8 mouse cellular contexts compared by ENCODE assay signal in genomic region chr4:125835250-125835649, GRCm38 (mm10).
DNase-seq lines count a peak whose midpoint lies in the region; ATAC-seq and TF ChIP-seq lines count a peak whose summit lies in the region.

No protein-coding gene starts in this region.

- H3K4me2 ChIP-seq in hindbrain, embryonic 13.5 days: no peak overlapping the region
- H3K4me2 ChIP-seq in liver, embryonic 11.5 days: no peak overlapping the region

- peak overlapping the region; percentile 9; the same call in 1 of the 2 replicates for H3K4me3 ChIP-seq in hindbrain, embryonic 10.5 days
- H3K4me3 ChIP-seq in hindbrain, embryonic 13.5 days: no peak overlapping the region
- peak overlapping the region; percentile 52 for H3K4me3 ChIP-seq in ES-Bruce4 (ENCODE audit: low read depth, low read length)
- no peak overlapping the region for H3K4me3 ChIP-seq in liver, embryonic 11.5 days (ENCODE audit: low read depth, low read length)
- no peak overlapping the region for H3K4me3 ChIP-seq in cerebellum, adult 2 months (replicated peaks; ENCODE audit: insufficient read depth, low read depth, low read length)
- no peak overlapping the region for H3K4me3 ChIP-seq in layer of hippocampus, adult 2 months

- WGBS in hindbrain, embryonic 10.5 days: 0% methylated on average over 8 of the region's 8 CpGs
- 0% methylated on average over 8 of the region's 8 CpGs for whole genome bisulfite sequencing in hindbrain, embryonic 13.5 days
- WGBS in liver, embryonic 11.5 days: under 1% methylated on average over 8 of the region's 8 CpGs
- WGBS in cerebellum, adult 2 months: 18% methylated on average over 8 of the region's 8 CpGs

- TF ChIP-seq EP300 in ES-Bruce4 (IDR thresholded peaks at IDR 0.05; ENCODE audit: insufficient read depth, low read depth, low read length): no peak

- no peak for TF ChIP-seq POLR2A in ES-Bruce4 (IDR thresholded peaks at IDR 0.05; ENCODE audit: insufficient read depth, low read length)
- TF ChIP-seq POLR2A in cerebellum, adult 2 months (IDR thresholded peaks at IDR 0.05; ENCODE audit: borderline replicate concordance, insufficient read depth, low read length): no peak

- no peaks in the 10 kb centered on the region for H3K36me3 ChIP-seq in hindbrain, embryonic 10.5 days
- no peaks in the 10 kb centered on the region for H3K36me3 ChIP-seq in hindbrain, embryonic 13.5 days
- no peaks in the 10 kb centered on the region for H3K36me3 ChIP-seq in ES-Bruce4 (ENCODE audit: control insufficient read depth, insufficient read depth, low read length, poor library complexity, severe bottlenecking)
- no peaks in the 10 kb centered on the region for H3K36me3 ChIP-seq in liver, embryonic 11.5 days (ENCODE audit: control insufficient read depth, insufficient read depth, low read length)

- peaks cover 14% of the 10 kb centered on the region; the same call in 1 of the 2 replicates for H3K4me1 ChIP-seq in hindbrain, embryonic 10.5 days (replicated peaks)
- H3K4me1 ChIP-seq in hindbrain, embryonic 13.5 days (replicated peaks): peaks cover 7% of the 10 kb centered on the region
- H3K4me1 ChIP-seq in ES-Bruce4 (ENCODE audit: control insufficient read depth, insufficient read depth, low read length): no peaks in the 10 kb centered on the region
- no peaks in the 10 kb centered on the region for H3K4me1 ChIP-seq in liver, embryonic 11.5 days (replicated peaks; ENCODE audit: control insufficient read depth, insufficient read depth, low read length)
- no peaks in the 10 kb centered on the region for H3K4me1 ChIP-seq in cerebellum, adult 2 months (ENCODE audit: control insufficient read depth, insufficient read depth, low read length)

- TF ChIP-seq CTCF in ES-Bruce4 (IDR thresholded peaks at IDR 0.05; ENCODE audit: low read depth, low read length): no peak
- no peak for TF ChIP-seq CTCF in cerebellum, adult 2 months (IDR thresholded peaks at IDR 0.05; ENCODE audit: borderline replicate concordance, insufficient read depth, low read depth, low read length)
- no peak for TF ChIP-seq CTCF in layer of hippocampus, adult 2 months (conservative IDR thresholded peaks at IDR 0.05)

- ATAC-seq in hindbrain, embryonic 13.5 days (ENCODE audit: low FRiP score): no peak
- ATAC-seq in liver, embryonic 11.5 days (replicated peaks; ENCODE audit: low FRiP score): no peak
- no peak for ATAC-seq in megakaryocyte, adult 5-6 weeks (ENCODE audit: poor library complexity, severe bottlenecking)

- H3K27me3 ChIP-seq in hindbrain, embryonic 10.5 days (ENCODE audit: insufficient read depth, poor library complexity, severe bottlenecking): no peaks in the 10 kb centered on the region
- 0 out of 2 replicates have a peak, but pooled peaks cover 9% of the 10 kb centered on the region for H3K27me3 ChIP-seq in hindbrain, embryonic 13.5 days
- H3K27me3 ChIP-seq in ES-Bruce4 (ENCODE audit: control insufficient read depth, insufficient read depth, low read length, poor library complexity, severe bottlenecking): no peaks in the 10 kb centered on the region
- H3K27me3 ChIP-seq in liver, embryonic 11.5 days (replicated peaks; ENCODE audit: control insufficient read depth, insufficient read depth, low read length): no peaks in the 10 kb centered on the region
- H3K27me3 ChIP-seq in cerebellum, adult 2 months (ENCODE audit: control insufficient read depth, insufficient read depth, low read length): no peaks in the 10 kb centered on the region

- H3K9me3 ChIP-seq in hindbrain, embryonic 10.5 days: no peaks in the 10 kb centered on the region
- no peaks in the 10 kb centered on the region for H3K9me3 ChIP-seq in hindbrain, embryonic 13.5 days
- no peaks in the 10 kb centered on the region for H3K9me3 ChIP-seq in ES-Bruce4 (replicated peaks; ENCODE audit: control insufficient read depth, insufficient read depth, low read length, poor library complexity, severe bottlenecking)
- no peaks in the 10 kb centered on the region for H3K9me3 ChIP-seq in liver, embryonic 11.5 days (ENCODE audit: control insufficient read depth, low read length)

- peak; percentile 83 for DNase-seq in hindbrain, embryonic 10.5 days (ENCODE audit: low spot score)
- peak; percentile 92 for DNase-seq in embryo, embryonic 10.5 days (ENCODE audit: low spot score)
- peak; percentile 57 for DNase-seq in liver, embryonic 11.5 days (ENCODE audit: low spot score)
- DNase-seq in cerebellum, adult 2 months: no peak
- DNase-seq in layer of hippocampus, adult 2 months (ENCODE audit: low spot score in 2 of 2): no peak

- no peak overlapping the region for H3K9ac ChIP-seq in hindbrain, embryonic 13.5 days
- no peak overlapping the region for H3K9ac ChIP-seq in ES-Bruce4 (ENCODE audit: low read depth, poor library complexity, severe bottlenecking)
- H3K9ac ChIP-seq in liver, embryonic 11.5 days (ENCODE audit: low read depth, low read length): no peak overlapping the region

- H3K27ac ChIP-seq in hindbrain, embryonic 10.5 days: no peak overlapping the region
- no peak overlapping the region for H3K27ac ChIP-seq in hindbrain, embryonic 13.5 days
- H3K27ac ChIP-seq in ES-Bruce4 (ENCODE audit: insufficient read depth, low read length): no peak overlapping the region
- H3K27ac ChIP-seq in liver, embryonic 11.5 days (ENCODE audit: low read depth, low read length): no peak overlapping the region
- H3K27ac ChIP-seq in cerebellum, adult 2 months (ENCODE audit: insufficient read depth, low read length): no peak overlapping the region
- no peak overlapping the region for H3K27ac ChIP-seq in layer of hippocampus, adult 2 months

Comparison
In these comparisons a context has a peak if more than half of its experiments do, and no peak if none do; other contexts are left out.
1. H3K4me3 ChIP-seq: peak in hindbrain, embryonic 10.5 days (single experiment) and ES-Bruce4 (single experiment); none in hindbrain, embryonic 13.5 days (single experiment), liver, embryonic 11.5 days (single experiment), cerebellum, adult 2 months (single experiment) and layer of hippocampus, adult 2 months (single experiment).
2. DNase-seq: peak in hindbrain, embryonic 10.5 days (single experiment), embryo, embryonic 10.5 days (single experiment) and liver, embryonic 11.5 days (single experiment); none in cerebellum, adult 2 months (0 of 2) and layer of hippocampus, adult 2 months (0 of 2).